Mouse (Mus musculus) c-Kit-positive CD71-positive TER-119-positive erythroid progenitor cells, embryonic 14.5 days (primary cell): ENCODE data around the gene B830017H08Rik.
A peak's percentile ranks its signal among the peaks of the same experiment; 100 is the strongest.

Experiments
- DNase-seq: peaks from one replicate; pipeline ENCODE4 v3.0.0-alpha.2; 2013; ENCODE audit warnings: low spot score

Gene B830017H08Rik

GRCm38 (mm10) chr16:17832821-17833220 lies at the start of gene B830017H08Rik:
Gene B830017H08Rik, plus strand, starts transcription at chr16:17833121.
- DNase-seq: no peak

DNA sequence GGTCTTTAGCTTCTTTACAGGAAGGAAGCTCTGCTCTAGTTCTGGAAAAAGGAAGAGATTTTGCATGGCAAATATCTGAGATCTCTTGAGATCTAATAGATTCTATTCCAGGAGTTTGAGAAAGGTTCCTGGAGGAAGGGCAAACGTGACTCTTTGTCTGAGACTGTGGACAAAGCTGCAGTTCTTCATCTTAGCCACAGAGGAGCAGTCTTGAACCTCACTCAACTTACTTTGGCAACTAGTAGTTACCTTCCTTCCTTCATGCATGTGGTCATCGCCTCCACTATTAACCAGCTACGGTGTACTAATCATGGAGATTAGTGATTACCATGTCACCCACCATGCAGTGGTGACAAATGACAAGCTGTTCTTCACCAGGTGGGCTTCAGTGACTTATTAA lies 47.6 kb upstream of the B830017H08Rik start:
- no peak for DNase-seq

- no peak for DNase-seq
Measured at GRCm38 (mm10) chr16:17792728-17793127, 40.2 kb upstream of the B830017H08Rik start.

DNA sequence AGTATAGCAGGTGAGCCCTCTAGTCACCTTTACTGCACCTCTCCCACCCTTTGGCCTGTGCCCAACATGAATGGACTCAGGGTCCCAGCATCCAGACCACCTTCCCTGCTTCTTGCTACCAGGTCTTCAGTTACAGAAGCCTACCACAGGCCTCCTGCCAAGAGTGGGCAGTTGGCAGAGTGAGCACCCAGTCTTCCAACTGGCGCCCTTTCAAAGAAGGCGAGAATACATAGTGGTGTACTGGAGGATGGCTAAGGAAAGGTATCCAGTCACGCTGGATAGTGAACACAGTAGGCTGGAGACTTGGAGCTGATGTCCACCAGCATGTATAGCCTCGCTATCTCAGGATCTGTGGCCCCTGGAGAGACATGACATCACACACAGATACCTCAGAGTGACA lies 38.9 kb upstream of the B830017H08Rik start:
- no peak for DNase-seq

- no peak for DNase-seq
Measured at GRCm38 (mm10) chr16:17795643-17796042, 37.3 kb upstream of the B830017H08Rik start.

- DNase-seq: no peak
Measured at GRCm38 (mm10) chr16:17796519-17796918, 36.4 kb upstream of the B830017H08Rik start.

DNA sequence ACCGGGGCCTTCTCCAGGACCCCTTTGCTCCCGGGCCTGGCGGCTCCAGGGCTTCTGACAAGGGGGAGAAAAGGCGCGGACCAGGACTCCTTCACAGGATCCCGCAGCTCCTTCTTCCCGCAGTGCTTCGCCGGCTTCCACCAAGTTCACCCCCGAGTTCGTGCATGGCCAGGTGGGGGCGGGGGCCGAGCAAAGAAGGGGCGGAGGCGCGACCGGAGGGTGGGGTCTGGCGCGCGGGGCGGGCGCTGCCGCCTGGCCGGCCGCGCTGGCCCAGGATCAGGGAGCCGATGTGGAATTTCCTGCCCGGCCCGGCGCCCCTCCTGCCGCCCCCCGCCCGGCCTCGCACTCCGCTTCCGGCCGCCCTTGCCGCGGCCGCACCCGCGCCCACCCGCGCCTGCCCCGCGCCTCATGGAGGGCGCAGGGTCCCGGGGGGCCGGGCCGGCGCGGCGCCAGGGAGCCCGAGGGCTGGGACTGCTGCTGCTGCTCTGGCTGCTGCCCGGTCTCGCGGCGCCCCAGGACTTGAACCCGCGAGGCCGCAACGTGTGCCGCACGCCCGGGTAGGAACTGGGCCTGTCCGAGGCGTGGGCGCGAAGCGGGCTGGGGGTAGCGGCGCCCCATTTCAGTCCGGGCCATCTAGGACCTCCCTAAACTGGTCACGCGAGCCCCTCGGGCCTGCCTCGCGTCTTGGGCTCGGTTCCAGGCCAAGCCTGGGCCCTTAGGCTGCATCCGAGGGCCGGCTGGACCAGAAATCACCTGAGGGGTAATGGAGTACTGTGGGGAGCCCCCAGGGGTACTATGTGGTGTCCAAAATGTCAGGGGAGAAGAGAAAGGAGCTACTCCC lies 35.7 kb upstream of the B830017H08Rik start, which contains the start of gene Scarf2:
Gene Scarf2, plus strand, starts transcription at position 312 of the 841 bp plus-strand sequence.
- no peak for DNase-seq

DNA sequence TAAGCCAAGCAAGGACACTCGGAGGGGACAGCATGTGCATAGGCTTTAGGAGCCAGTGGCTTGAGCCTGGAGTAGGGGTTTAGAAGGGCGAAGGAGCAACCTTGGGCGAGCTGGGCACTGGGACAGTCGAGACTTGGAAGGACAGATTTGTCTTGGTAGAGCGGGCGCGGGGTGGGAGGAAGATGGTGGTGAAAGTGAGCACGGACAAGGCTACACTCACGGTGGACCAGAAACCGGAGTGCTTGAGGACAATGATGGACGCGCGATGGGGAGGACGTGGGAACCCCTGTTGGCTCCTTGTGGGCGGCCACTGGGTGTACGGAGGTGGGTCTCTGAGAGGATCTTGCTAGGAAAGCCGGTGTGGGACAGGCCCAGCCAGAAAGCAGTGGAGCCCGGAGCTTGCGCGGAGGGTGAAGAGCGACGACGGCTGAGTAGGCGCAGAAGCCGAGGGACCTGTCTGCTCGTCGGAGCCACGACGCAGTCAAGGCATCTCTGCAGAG lies 35.1 kb upstream of the B830017H08Rik start:
- DNase-seq: no peak

DNA sequence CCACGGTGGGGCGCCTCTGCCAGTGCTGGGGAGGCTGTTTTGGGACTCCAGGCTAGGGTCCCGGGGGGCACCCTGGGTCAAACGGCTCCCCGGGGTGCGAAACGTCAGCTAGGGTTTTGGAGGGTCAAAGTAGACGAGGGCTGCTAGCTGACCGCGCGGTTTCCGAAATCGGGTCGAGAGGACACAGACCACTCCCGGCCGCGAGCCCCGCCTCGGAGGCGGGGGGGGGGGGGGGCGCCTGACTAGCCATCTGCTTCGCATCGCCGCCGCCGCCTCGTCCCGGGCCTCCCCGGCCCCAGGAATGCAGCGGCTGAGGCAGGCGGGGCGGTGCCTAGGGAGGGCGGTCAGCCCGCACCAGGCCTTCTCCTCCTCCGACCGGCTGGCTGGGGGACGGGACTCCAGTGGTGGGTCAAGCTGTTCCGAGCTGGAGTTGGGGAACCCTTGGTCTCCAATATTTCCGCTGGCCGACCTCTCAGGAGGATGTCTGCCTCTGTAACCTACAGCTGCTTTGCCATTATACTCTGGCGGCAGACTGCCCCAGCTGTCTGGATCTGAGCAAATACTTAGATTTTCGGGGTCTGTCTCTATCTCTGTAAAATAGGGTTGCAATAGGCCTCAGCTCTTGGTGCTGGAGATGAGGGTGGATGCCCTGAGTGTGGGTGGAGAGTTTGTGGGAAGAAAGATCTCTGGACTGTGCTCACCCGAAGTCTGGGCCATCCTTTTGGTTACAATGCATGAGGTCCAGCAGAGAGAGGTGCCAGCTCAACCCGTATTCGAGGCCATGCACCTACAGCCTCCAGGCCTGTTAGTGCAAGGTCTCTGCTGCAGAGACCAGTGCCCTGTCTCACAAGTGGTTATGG lies 34.4 kb upstream of the B830017H08Rik start:
- no peak for DNase-seq

DNA sequence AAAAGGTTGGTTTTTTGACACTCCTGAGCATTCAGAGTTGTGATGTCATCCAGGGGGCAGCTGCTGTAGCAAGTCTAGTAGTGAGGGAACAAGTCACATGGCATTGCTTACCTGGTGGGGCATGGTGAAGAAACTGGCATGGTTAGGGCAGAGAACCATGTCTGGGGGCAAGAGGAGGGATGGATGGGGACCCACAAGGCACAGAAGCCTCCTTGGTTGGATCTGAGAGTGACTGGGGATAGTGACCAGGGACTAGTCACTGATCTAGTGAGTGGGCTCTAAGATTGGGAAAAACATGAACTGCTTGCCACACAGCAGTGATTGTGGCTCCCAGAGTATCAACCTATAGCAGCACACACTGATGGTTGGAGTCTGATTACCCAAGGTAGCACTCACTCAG lies 33.3 kb upstream of the B830017H08Rik start:
- DNase-seq: no peak

DNA sequence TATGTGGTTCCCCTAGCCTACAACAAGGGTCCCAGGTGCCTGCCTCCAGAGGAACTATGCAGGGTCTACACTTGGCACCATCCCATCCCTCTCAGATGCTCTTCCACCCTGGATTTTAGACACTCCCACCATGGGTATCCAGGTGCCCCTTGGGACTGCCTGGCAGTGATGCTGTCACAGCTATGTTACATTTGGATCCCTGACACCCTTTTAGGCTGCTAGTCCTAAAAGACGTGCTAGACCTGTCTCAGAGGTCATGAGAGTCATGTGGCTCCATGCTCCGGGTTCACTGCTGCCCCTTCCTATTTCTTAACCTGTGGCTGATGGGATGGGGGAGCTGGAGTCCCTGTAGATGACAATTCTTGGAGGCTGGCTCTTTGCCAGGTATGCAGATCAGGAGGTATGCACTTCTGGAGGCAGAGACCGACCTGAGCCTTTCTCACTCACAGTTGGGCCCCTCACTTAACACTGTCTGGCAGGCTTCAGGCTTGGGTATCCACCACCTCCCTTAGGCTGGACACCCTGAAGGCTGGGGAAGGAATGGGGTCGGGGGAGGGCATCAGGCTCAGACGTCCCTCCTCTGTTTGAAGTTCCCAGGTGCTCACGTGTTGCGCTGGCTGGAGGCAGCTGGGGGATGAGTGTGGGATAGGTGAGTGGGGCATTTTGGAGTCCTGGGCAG lies 31.0 kb upstream of the B830017H08Rik start:
- no peak for DNase-seq

- no peak for DNase-seq
Measured at GRCm38 (mm10) chr16:17802456-17802838, 30.5 kb upstream of the B830017H08Rik start.

DNA sequence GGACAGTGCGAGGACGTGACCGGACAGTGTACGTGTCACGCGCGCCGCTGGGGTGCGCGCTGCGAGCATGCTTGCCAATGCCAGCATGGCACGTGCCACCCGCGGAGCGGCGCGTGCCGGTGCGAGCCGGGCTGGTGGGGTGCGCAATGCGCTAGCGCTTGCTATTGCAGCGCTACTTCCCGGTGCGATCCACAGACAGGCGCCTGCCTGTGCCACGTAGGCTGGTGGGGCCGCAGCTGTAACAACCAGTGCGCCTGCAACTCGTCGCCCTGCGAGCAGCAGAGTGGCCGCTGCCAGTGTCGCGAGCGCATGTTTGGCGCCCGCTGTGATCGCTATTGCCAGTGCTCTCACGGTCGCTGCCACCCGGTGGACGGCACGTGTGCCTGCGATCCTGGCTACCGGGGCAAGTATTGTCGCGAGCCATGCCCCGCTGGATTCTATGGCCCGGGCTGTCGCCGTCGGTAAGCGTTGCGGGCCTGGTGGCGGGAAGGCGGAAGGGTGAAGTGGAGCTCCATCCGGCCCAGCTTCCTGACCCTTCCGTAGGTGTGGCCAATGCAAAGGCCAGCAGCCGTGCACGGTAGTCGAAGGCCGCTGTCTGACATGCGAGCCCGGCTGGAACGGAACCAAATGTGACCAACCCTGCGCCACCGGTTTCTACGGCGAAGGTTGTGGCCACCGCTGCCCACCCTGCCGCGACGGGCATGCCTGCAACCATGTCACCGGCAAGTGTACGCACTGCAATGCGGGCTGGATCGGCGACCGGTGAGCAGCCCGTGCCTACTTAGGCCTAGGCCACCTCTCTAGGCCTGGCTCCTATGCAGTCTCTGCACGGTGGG lies 29.9 kb upstream of the B830017H08Rik start:
- DNase-seq: no peak

- DNase-seq: no peak
Measured at GRCm38 (mm10) chr16:17803675-17804448, 29.1 kb upstream of the B830017H08Rik start.

GRCm38 (mm10) chr16:17804449-17804912 lies 28.4 kb upstream of the B830017H08Rik start:
- DNase-seq: peak; percentile 37

GRCm38 (mm10) chr16:17804982-17805381 lies 27.9 kb upstream of the B830017H08Rik start:
- DNase-seq: no peak

DNA sequence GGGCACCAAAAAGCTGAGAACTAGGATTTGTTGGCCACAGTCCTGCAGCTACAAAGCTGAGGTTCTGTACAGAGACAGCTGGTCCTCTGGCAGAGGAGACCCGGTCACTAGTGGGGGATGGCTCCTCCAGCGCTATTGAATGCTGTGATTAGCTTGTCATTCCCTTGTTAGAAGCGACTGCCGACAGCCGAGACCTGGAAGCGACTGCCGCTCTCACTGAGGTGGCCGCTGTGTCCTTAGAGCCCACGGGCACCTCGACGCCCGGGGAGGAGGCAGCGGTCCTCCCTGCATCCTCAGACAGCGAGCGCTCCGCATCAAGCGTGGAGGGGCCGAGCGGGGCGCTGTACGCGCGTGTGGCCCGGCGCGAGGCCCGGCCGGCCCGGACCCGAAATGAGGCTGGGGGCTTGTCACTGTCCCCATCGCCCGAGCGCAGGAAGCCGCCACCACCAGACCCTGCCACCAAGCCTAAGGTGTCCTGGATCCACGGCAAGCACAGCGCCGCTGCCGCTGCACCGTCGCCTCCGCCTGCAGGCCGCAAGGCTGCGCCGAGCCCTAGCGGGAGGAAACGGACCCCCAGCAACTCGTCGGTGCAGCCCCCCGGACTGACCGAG lies 26.2 kb upstream of the B830017H08Rik start:
- DNase-seq: no peak

DNA sequence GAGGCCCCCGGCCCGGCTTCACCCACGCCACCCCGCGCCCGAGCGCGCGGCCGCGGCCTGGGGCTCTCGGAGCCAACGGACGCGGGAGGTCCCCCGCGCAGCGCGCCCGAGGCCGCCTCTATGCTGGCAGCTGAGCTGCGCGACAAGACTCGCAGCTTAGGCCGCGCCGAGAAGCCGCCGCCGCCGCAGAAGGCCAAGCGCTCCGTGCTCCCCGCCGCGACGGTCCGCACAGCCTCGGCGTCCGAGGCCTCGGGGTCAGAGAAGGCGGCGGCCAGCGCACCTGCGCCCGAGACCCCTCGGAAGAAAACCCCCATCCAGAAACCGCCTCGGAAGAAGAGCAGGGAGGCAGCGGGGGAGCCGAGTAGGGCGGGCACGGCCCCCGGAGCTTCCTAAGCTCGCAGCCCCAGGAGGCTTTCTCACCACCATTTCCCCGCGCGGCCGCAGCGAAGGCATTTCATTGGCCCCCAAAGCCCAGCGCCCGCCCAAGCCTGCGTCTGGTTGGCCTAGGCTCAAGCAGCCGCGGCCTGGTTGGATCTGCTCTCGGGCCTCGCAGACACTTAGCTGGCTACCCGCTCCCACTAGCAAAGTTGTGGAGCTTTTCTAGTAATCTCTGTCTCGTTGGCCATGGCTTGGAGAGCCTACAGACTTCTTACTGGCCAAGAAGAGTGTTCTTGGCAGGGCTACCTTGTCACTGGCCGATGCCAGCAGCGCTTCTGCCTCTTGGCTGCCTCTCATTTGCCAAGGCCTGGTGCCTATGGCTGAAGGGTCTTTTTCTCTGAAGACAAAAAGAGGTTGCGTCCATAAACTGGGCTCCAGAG lies 25.5 kb upstream of the B830017H08Rik start:
- peak; percentile 69 for DNase-seq

GRCm38 (mm10) chr16:17809125-17809524 lies 23.8 kb upstream of the B830017H08Rik start:
- DNase-seq: no peak
